Mouse (Mus musculus): ENCODE data around the gene Snx17. TPM values are rescaled to one million over a fixed set of nuclear protein-coding genes. Genes with fewer than 3 reads are reported as not detected.
"Not testable (repeated sequence)": the region's sequence is repeated elsewhere in the genome, so short reads cannot be mapped to it uniquely, and the experiment has no call there.

The Snx17 gene
- polyA plus RNA-seq, 1 experiment = 58.4 TPM

DNA sequence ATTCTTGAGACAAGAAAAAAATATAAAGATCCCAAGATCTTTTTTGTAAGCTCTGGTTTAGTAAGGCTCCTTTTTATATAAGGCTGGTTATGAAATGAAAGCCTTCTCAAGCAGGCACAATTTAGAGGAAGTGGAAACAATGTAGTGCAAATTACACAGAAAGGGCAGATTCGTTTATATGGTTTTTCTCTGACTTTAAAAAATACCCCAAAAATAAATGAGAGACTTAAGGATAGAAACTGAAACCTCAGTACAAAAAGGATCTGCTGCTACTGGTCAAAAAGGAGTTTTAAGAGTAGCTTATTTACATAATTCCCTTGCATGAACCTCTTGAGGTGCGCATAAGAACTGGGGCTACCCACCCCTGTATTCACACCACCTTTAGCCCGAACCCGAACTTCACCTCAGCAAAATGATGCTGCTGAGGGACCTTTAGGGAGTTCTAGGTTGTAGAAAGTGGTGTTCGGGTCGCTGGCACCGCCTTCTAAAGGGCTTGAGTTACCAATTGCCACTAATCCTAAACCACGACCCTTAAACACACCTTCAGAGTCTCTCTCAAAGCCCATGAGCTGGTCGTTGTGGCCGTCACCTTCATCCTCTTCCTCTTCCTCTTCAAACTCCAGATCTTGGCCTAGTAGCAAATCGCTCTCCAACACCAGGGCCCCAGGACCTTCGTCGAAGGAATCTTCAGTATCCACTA is 8.2 kb downstream of the Snx17 start:
- DNase-seq (ENCODE audit: low read depth in 1 of 2, low spot score in 2 of 2) = no peak
- H3K4me1 ChIP-seq (ENCODE audit: control insufficient read depth, insufficient read depth, insufficient read length) = peaks cover 11% of the 10 kb centered on the region
- H3K27ac ChIP-seq (ENCODE audit: insufficient read depth, low read length) = peak overlapping the region; percentile 72
- H3K36me3 ChIP-seq (ENCODE audit: control insufficient read depth, insufficient read depth, low read length) = peaks cover 53% of the 10 kb centered on the region
- TF ChIP-seq CTCF (IDR thresholded peaks at IDR 0.05; ENCODE audit: extremely low read depth, insufficient read depth, insufficient read length, insufficient replicate concordance) (no peak), POLR2A (IDR thresholded peaks at IDR 0.05; ENCODE audit: low read depth, low read length) (no peak)
- H3K4me3 ChIP-seq (ENCODE audit: extremely low read depth, insufficient read depth, insufficient read length) = peak overlapping the region; percentile 67
- no peaks in the 10 kb centered on the region for H3K27me3 ChIP-seq (ENCODE audit: control insufficient read depth, insufficient read depth, low read length)
- 3% methylated on average over 13 of the region's 13 CpGs for WGBS

DNA sequence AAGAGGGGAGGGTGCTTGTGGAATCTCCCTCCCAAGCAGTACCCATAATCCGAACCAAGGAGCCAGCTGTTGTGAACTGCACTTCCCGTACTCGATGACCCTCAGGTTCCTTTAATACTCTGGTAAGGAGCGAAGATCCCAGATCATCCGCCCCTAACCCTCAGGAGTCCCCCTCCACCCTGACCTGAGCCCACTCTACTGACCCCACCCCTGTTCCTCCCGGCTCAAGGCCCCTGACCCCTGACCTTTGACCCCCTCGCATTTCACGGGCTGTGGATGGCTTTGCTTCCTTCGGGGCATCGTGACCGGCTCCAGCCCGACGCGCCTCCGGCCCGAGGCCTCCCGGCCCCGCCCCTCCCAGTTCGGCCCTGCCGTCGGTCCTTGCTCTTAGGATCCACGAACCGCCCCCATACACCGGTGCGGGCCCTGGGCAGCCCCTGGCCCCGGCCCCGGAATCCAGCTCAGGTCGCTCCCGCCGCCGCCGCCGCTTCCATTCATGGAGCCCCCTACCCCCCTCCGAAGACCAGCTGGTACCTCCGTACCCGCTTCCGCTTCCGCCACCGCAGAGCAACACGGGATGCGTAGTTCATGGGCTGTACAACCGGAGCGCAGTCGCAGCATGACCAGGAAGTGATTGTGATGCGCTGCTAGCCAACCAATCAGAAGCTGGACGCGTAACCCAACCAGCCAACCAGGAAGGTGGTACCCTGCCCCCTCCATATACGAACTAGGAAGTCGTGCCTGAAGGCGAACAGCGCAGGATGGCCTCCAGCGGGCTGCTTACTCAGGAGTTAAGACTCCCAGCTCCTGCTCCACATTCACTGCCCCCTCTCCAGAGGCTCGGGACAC is 8.9 kb downstream of the Snx17 start, which contains the start of gene Zfp513:
Gene Zfp513, minus strand, starts transcription at position 562 of the 849 bp plus-strand sequence.
- TF ChIP-seq POLR2A (IDR thresholded peaks at IDR 0.05; ENCODE audit: low read depth, low read length) = peak; percentile 91
- TF ChIP-seq CTCF (IDR thresholded peaks at IDR 0.05; ENCODE audit: extremely low read depth, insufficient read depth, insufficient read length, insufficient replicate concordance) = no peak
- 2% methylated on average over 52 of the region's 53 CpGs for WGBS
- Histone ChIP-seq H3K27ac (ENCODE audit: insufficient read depth, low read length) (peak within 1 kb of the TSS; percentile 73), H3K27me3 (ENCODE audit: control insufficient read depth, insufficient read depth, low read length) (no peaks in the 10 kb centered on the region), H3K4me3 (ENCODE audit: extremely low read depth, insufficient read depth, insufficient read length) (peak within 1 kb of the TSS; percentile 67), H3K36me3 (ENCODE audit: control insufficient read depth, insufficient read depth, low read length) (peaks cover 49% of the 10 kb centered on the region), H3K4me1 (ENCODE audit: control insufficient read depth, insufficient read depth, insufficient read length) (peaks cover 11% of the 10 kb centered on the region)
- DNase-seq (ENCODE audit: low read depth in 1 of 2, low spot score in 2 of 2) = peak; percentile 93 to 97

DNA sequence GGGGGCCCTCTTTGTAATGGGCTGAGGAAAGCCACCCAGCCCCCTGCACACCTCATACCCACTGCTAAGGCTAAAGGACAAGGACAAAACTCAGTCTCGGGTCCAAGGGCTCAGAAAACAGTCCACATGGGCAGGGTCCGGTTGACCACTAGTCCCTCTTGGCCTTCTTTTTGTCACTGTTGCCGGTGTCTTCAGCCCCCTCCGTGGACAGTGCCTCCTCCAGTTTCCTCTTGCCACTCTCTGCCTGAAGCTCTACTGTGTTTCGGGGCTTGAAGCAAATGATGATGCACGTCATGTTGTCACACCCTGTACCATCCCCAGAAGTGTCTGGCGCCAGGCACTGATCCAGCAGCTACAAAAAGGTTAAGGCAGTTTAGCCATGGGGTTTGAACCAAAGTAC is 9.9 kb downstream of the Snx17 start:
- Histone ChIP-seq H3K36me3 (ENCODE audit: control insufficient read depth, insufficient read depth, low read length) (peaks cover 45% of the 10 kb centered on the region), H3K4me3 (ENCODE audit: extremely low read depth, insufficient read depth, insufficient read length) (no peak overlapping the region), H3K27ac (ENCODE audit: insufficient read depth, low read length) (0 out of 2 replicates have a peak overlapping the region, but pooled peaks have one; percentile 73), H3K4me1 (ENCODE audit: control insufficient read depth, insufficient read depth, insufficient read length) (peaks cover 11% of the 10 kb centered on the region), H3K27me3 (ENCODE audit: control insufficient read depth, insufficient read depth, low read length) (no peaks in the 10 kb centered on the region)
- no peak for DNase-seq (ENCODE audit: low read depth in 1 of 2, low spot score in 2 of 2)
- TF ChIP-seq CTCF (IDR thresholded peaks at IDR 0.05; ENCODE audit: extremely low read depth, insufficient read depth, insufficient read length, insufficient replicate concordance) (no peak), POLR2A (IDR thresholded peaks at IDR 0.05; ENCODE audit: low read depth, low read length) (no peak)
- 93% methylated on average over 7 of the region's 7 CpGs for WGBS

DNA sequence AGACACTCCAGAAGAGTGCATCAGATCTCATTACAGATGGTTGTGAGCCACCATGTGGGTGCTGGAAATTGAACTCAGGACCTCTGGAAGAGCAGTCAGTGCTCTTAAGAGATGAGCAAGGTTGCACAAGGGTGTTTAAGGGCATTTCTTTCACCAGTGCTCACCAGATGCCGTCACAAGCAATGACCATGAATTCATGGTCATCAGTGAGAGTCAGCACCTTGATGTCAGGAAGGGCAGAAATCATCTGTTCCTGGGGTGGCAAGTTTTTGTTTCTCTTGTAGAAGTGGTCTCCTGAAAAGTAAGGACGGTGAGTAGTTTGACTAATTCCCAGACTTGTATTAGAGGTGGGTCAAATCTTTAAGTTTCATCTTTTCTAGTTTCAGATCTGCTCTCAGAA is 10.8 kb downstream of the Snx17 start:
- Histone ChIP-seq H3K4me3 (ENCODE audit: extremely low read depth, insufficient read depth, insufficient read length) (no peak overlapping the region), H3K4me1 (ENCODE audit: control insufficient read depth, insufficient read depth, insufficient read length) (peaks cover 11% of the 10 kb centered on the region), H3K27ac (ENCODE audit: insufficient read depth, low read length) (no peak overlapping the region), H3K36me3 (ENCODE audit: control insufficient read depth, insufficient read depth, low read length) (peaks cover 39% of the 10 kb centered on the region), H3K27me3 (ENCODE audit: control insufficient read depth, insufficient read depth, low read length) (no peaks in the 10 kb centered on the region)
- WGBS = 93% methylated on average over 2 of the region's 2 CpGs
- TF ChIP-seq CTCF (IDR thresholded peaks at IDR 0.05; ENCODE audit: extremely low read depth, insufficient read depth, insufficient read length, insufficient replicate concordance) (no peak), POLR2A (IDR thresholded peaks at IDR 0.05; ENCODE audit: low read depth, low read length) (no peak)
- no peak for DNase-seq (ENCODE audit: low read depth in 1 of 2, low spot score in 2 of 2)

DNA sequence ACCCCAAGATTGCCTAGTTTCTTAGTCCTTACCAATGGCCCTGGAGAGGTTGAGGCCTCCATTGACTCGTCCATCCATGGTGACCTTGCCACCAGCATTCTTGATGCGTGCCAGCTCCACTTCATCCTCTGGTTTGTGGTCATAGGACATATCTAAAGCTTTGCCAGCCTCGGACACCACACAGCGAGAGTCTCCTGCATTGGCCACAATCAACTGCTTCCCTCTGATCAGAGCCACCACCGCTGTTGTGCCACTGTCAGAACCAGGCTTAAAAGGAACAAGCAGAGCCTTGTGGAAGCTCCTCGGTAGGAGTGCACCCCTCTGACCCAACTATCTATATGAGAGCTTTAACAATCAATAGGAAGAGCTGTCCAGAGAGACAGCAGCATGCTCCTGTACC is 11.4 kb downstream of the Snx17 start:
- H3K27me3 ChIP-seq (ENCODE audit: control insufficient read depth, insufficient read depth, low read length) = no peaks in the 10 kb centered on the region
- 93% methylated on average over 6 of the region's 6 CpGs for WGBS
- TF ChIP-seq CTCF (IDR thresholded peaks at IDR 0.05; ENCODE audit: extremely low read depth, insufficient read depth, insufficient read length, insufficient replicate concordance) (no peak), POLR2A (IDR thresholded peaks at IDR 0.05; ENCODE audit: low read depth, low read length) (no peak)
- peaks cover 33% of the 10 kb centered on the region for H3K36me3 ChIP-seq (ENCODE audit: control insufficient read depth, insufficient read depth, low read length)
- no peak overlapping the region for H3K4me3 ChIP-seq (ENCODE audit: extremely low read depth, insufficient read depth, insufficient read length)
- DNase-seq (ENCODE audit: low read depth in 1 of 2, low spot score in 2 of 2) = no peak
- H3K4me1 ChIP-seq (ENCODE audit: control insufficient read depth, insufficient read depth, insufficient read length) = peaks cover 11% of the 10 kb centered on the region
- no peak overlapping the region for H3K27ac ChIP-seq (ENCODE audit: insufficient read depth, low read length)

DNA sequence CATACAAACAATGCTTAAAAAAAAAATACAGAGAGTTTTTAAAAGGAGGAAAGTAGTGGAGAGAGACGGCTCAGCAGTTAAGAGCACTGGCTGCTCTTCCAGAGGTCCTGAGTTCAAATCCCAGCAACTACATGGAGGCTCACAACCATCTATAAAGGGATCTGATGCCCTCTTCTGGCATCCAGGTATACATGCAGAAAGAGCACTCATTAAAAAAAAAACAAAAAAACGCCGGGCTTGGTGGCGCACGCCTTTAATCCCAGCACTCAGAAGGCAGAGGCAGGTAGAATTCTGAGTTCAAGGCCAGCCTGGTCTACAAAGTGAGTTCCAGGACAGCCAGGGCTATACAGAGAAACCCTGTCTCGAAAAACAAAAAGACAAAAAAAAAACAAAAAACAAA is 23.5 kb downstream of the Snx17 start:
- not testable (repeated sequence) for DNase-seq (ENCODE audit: low read depth in 1 of 2, low spot score in 2 of 2); H3K36me3 ChIP-seq (ENCODE audit: control insufficient read depth, insufficient read depth, low read length); H3K27me3 ChIP-seq (ENCODE audit: control insufficient read depth, insufficient read depth, low read length); H3K4me1 ChIP-seq (ENCODE audit: control insufficient read depth, insufficient read depth, insufficient read length); H3K27ac ChIP-seq (ENCODE audit: insufficient read depth, low read length); H3K4me3 ChIP-seq (ENCODE audit: extremely low read depth, insufficient read depth, insufficient read length)
- 83% methylated on average over 6 of the region's 6 CpGs for WGBS

DNA sequence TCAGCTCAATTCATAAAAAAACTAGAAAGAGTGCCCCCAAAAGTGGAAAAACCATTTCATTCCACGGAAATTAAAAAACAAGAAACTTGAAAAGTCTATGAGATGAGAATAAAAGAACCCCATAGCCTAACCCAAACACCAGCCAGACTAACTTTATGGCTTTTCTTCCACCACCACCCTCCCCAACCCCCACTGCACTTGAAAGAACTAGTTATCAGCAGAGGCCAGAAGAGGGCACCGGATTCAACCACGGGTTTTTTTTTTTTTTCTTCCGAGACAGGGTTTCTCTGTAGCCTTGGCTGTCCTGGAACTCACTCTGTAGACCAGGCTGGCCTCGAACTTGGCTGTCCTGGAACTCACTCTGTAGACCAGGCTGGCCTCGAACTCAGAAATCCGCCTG is 25.3 kb downstream of the Snx17 start:
- TF ChIP-seq CTCF (IDR thresholded peaks at IDR 0.05; ENCODE audit: extremely low read depth, insufficient read depth, insufficient read length, insufficient replicate concordance) (no peak), POLR2A (IDR thresholded peaks at IDR 0.05; ENCODE audit: low read depth, low read length) (no peak)
- WGBS = 29% methylated on average over 7 of the region's 7 CpGs
- H3K4me3 ChIP-seq (ENCODE audit: extremely low read depth, insufficient read depth, insufficient read length) = no peak overlapping the region
- peaks cover 8% of the 10 kb centered on the region for H3K4me1 ChIP-seq (ENCODE audit: control insufficient read depth, insufficient read depth, insufficient read length)
- H3K36me3 ChIP-seq (ENCODE audit: control insufficient read depth, insufficient read depth, low read length) = no peaks in the 10 kb centered on the region
- H3K27ac ChIP-seq (ENCODE audit: insufficient read depth, low read length) = no peak overlapping the region
- DNase-seq (ENCODE audit: low read depth in 1 of 2, low spot score in 2 of 2) = peak in 1 of 2 experiments; percentile 16
- no peaks in the 10 kb centered on the region for H3K27me3 ChIP-seq (ENCODE audit: control insufficient read depth, insufficient read depth, low read length)
